Mouse (Mus musculus) ovary, adult 18-20 months (tissue): ENCODE results near the gene Tmem50b.

Source experiments
- DNase-seq: peaks from one replicate; pipeline ENCODE4 v3.0.0; 2022; ENCODE audit warnings: low spot score, mixed read lengths

Tmem50b gene

GRCm38 (mm10) chr16:91609501-91610245, 12.1 kb upstream of the Tmem50b start:
- DNase-seq: peak; percentile 72

GRCm38 (mm10) chr16:91606958-91607357, 9.4 kb upstream of the Tmem50b start:
- DNase-seq: no peak

- DNase-seq: no peak
Measured at GRCm38 (mm10) chr16:91605156-91605555, 7.6 kb upstream of the Tmem50b start.

GRCm38 (mm10) chr16:91601693-91602092, 4.1 kb upstream of the Tmem50b start:
- DNase-seq: no peak

DNA sequence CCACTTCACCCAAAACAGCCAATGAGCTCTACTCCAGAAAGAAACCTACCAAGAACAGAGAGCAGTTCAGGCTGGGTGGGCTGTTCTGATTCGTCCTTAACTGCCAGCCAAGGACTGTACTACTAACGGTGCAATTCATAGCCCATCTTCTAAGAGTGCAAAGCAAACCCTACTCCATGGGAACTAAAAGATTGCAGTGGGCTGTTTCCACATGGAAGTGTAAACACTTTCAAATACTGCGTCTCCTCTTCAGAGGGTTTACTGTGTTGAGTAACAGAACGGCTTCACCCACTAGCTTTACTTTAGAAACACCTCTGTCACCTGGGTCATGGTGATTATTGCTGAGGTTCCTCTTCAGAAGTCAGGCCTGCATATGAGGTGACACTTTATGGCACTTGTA, 3.5 kb upstream of the Tmem50b start:
- DNase-seq: no peak

- DNase-seq: no peak
Measured at GRCm38 (mm10) chr16:91599242-91599641, 1.6 kb upstream of the Tmem50b start.

DNA sequence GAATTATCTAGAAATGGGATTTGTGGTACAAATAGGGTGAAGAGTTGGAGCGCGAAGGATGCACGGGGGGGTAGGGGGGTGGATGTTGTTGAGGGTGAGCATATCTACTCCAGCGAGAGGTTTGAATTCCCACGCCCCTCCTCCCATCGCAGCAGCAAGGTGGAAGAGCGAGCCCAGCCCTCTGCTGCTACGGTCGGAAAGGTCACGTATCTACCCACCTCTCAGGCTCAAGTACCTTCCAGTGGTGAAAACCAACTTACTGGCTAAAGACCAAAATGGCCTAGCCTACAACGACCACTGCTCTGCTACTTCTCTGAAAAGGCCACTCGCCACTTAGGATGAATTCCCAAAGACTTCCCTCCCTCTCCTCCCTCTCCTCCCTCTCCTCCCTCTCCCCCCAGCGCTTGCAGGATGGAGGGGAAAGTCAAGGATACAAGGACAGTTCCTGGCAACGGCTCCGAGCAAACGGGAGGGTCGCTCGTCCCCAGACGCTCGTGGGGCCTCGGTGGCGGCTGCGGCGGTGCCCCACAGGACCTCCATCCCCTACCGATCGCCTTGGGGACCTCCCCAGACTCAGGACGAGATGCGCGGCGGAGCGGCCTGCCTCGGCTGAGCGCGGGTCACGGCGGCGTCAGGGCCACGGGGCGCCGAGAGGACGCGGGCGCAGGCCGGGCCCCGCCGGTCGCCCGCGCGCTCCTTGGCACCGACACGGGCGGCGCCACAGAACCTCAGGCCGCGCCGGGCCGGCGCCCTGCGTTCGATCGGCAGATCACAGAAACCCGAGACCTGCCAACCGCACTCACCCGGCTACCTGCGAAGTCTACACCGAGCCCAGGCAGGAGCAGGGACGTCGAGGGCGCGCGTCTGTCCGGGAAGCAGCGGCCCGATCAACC, 575 bp downstream of the Tmem50b start:
- peak; percentile 26 for DNase-seq

DNA sequence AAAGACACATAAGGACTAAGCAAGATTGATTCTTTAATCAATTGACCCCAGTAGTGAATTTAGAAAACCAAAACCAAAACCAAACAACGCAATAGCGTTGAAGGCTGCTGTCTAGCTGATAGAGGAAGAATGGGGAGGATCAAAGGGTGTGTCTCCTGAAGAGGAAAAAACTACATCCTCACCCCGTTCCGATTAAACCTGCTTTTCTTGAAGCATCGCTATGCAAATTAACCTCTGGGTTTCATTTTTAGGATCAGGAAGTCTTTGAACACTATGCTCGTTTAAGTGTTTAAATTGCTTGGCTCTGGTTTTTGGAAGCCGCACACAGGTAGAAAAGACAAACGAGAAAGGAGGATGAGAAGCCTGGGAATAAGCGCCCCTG, 1.2 kb downstream of the Tmem50b start:
- no peak for DNase-seq

GRCm38 (mm10) chr16:91595076-91595475, 2.5 kb downstream of the Tmem50b start:
- DNase-seq: no peak

DNA sequence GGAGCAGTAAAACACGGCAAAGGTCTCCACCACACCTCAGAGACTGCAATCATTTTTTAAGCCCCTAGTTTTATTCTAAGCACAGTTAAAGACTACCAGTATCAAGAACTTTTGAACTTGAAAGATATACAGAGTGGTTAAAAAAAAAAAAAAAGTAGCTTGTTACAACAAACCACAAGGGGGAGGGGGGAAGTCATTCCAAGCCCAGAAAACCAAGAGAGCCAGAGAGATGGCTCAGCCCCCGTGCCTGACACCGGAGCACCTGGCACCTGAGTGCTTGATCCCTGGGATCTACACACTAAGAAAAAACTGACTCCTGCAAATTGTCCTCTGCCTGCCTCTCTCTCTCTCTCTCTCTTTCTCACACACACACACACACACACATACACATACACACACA, 4.3 kb downstream of the Tmem50b start:
- no peak for DNase-seq

DNA sequence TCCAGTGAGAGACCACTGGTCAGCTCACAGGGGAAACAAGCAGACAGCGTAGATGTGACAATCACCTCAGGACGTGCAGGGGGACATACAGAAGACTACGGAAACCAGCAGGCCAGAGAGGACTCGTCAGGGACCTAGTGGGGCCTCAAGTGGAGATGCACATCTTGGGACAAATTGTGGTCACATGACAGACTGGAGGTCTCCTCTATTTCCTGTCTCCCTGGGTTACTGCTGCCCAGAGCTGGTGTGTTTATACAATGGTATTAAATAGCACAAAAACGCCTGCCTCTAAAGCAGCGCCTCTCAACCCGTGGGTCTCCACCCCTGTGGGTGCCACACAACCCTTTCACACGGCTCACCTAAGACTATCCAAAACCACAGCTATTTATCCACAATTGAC, 5.4 kb downstream of the Tmem50b start:
- no peak for DNase-seq

DNA sequence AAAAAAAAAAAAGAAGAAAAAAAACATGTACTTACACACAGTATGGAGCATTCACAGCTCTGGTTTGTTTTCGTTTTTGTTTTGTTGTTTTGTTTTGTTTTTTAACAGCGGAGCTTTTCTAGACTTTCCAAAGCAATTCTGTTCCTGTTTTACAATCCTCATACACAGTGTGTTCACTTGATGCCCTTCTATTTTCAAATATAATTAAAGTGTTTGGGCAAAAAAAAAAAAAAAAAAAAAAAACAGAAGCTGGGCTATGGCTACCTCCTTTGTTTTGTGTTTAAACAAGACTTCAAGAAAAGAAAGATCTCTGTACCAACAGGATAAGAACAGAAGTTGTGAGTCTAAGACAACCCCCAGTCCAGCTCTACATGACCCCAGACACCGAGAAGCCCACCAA, 8.9 kb downstream of the Tmem50b start:
- DNase-seq: no peak

DNA sequence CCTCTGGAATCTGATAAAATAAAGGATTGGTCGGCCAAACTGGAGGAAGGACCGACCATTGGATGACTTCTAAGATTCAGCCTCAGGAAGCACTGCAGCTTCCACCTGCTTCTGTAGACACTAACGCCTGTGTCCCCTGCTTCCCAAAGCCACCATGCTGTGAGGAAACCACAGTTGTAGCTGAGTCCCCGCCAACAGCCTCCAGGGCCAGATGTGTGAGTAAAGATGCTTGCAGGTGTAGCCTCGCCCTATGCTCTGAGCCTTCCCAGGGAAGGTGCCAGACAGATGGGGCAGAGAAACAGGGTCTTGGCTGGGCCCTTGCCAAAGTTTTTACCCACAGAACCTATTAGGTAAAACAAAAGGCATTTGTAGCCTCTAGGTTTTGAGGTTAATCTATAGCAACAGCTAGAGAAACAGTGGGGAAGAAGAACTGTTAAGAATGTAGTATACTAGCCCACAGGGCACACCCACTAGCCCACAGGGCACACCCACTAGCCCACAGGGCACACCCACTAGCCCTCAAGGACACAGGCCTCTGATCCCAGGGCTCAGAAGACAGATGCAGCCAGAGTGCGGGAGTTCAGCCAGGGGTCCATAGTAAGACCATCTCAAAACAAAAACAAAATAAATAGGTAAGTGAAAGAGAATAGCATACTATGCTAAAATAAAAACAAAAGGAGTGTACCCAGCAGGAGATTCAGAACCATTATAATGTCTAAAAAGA, 9.7 kb downstream of the Tmem50b start:
- DNase-seq: no peak

DNA sequence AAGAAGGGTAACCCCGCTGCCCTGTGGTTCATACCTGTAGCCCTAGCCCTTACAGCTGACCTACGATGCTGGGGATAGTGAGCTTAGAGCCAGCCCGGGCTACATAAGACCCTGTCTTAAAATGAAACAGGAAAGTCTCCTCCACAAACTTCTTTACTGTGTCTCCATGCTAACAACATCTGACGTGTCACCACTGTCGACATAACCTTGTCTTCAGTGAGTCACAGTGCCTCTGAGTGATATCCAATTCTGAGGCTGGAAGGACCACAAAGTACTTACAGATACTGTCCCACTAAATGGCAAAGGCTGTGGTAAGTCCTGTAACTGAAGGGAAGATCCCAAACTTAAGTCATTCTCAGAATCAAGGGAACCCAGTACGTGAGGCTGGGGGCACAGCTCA, 11.4 kb downstream of the Tmem50b start:
- no peak for DNase-seq

DNA sequence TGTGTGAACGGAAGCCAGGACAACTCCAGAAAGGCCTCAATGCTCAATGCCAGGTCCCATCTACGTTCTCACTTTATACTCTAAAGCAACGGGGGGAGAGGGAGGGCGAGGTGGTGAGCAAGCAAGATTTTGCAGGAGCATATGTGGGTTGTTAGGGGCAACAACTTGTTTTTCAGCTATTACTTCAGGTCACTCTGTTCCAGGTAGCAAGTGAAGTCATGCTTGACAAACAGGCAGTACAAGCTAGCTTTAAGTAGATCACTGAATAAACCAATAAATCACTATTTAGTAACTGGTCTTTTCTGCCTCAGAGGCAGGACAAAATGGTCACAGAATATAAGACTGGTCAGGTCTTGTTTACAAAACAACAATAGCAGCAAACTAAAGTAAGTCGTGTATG, 12.0 kb downstream of the Tmem50b start:
- no peak for DNase-seq

GRCm38 (mm10) chr16:91582307-91582706, 15.3 kb downstream of the Tmem50b start:
- DNase-seq: no peak

DNA sequence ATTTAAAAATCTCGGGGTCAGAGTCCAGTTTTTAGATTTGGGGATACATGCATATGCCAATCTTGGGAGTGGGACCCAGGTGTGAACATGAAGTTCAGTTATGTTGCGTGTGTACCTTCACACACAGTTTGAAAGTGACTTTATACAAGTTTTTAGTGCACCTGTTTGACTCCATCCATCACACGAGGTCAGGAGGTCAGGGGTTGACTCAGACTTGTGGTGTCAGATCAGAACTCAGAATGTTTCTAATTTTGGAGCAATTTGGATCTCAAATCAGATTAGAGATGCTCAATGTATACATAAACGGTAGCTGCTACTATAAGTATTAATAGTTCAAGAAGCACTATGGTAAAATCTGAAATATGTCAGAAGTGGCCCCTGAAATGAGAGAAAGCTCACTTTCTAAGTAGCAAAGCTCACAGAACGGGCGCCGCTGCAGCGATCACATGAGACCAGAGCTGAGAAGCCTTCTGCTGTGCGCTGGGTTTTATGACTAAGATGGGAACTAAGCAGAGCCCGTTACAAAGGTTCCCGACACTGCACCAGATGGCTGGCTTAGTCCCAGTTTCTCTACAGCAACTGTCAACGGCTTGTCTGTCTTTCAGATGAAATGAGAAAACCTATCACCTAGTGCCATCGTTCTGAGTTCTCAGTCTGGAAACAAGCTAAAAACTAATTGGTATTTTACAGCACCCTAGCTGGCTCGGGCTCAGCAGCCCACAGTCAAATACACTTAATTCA, 18.4 kb downstream of the Tmem50b start:
- DNase-seq: no peak

DNA sequence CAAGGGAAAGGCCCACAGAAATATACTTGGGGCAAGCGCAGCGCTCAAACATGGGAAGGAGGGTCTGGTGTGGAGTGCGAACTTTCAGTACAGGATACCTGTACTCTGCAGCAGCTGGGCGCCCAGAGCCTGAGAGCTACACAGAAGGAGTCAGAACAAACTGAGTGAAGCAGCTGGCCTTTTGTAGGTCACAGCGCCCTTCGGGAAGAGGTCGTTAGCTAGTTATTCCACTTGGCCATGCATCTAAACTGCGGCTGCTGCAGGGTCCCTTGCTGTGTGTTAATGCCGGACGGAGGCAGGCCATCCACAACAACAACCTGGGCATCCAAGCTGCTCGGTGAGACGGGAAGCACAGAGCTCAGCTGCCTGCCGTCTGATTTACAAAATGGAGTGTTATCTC, 22.4 kb downstream of the Tmem50b start:
- DNase-seq: no peak

DNA sequence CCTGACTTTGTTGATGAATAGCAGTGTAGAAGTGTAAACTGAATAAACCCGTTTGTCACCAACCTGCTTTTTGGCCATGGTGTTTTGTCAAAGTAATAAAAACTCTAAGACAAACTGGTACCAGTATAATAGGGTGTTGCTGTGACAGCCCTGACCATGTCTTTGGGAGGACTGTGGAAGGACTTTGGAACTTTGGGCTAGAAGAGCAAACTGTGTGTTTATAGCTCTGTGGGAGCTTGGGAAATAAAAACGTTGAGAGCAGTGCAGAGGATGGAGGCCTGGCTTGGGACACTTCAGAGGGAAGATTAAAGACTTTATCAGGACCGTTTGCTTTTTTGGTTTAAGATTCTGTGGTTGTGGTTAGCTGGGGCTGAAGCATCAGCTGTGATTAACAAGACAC, 26.5 kb downstream of the Tmem50b start:
- no peak for DNase-seq

GRCm38 (mm10) chr16:91568960-91569359, 28.6 kb downstream of the Tmem50b start:
- DNase-seq: no peak

DNA sequence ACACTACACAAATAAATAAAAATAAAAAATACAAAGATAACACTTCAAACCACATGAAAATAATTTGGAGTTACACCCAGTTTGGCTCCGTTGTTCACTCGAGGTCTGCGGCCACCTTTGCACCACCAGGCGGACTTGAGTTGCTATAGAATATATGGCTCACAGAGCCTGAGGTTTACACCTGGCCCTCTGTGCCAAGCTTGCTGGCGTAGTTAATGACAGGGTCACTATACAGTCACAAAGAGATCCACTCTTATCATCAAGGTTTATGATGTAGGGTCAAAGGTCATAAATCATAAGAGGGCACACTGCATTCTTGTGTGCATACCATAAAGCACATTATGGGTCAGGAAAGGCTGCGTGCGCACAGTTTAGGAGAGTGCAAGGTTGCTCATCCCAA, 31.6 kb downstream of the Tmem50b start:
- no peak for DNase-seq
